Mouse (Mus musculus) liver, embryonic 14.5 days (tissue): ENCODE data around the gene Supt4a.

Experiments
- CTCF ChIP-seq: IDR thresholded peaks from 2 replicates; pipeline ENCODE4 v1.5.1; 2016; ENCODE audit warnings: antibody characterized with exemption, low read depth, control low read depth
- EP300 ChIP-seq: IDR thresholded peaks from 2 replicates; pipeline ENCODE4 v1.6.1; 2016; ENCODE audit warnings: antibody characterized with exemption, low read depth

DNA sequence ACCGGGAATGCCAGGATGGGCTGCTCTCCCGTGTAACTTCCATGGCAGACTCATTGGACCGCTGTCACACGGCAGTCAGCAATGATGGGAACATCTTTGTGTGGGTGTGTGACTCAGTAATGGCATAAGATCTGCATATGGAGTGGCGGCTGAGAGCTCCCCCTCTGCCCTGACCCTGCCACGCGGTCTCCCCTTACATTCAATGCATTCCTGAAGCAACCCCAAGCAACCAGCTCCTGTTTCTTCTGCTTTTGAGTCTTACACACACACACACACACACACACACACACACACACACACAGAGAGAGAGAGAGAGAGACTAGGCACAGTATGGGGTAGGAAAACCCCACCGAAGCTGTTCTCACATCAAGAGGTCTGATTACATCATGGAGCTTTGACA lies 29.8 kb upstream of the Supt4a start:
- TF ChIP-seq CTCF (no peak), EP300 (no peak)
